Mouse (Mus musculus) MN1 (cell line): ENCODE measurements at regions not wholly inside any gene's neighbourhood (a gene's known extent, or its start where the extent isn't known, plus 50 kb on each side); places are given as distances from the start of the nearest gene placed in this dataset.
"Not testable (repeated sequence)": the region's sequence is repeated elsewhere in the genome, so short reads cannot be mapped to it uniquely, and the experiment has no call there.

Experiments
- DNase-seq: peaks from one replicate; pipeline ENCODE4 v3.0.0-alpha.2; 2016; ENCODE audit warnings: low spot score

DNA sequence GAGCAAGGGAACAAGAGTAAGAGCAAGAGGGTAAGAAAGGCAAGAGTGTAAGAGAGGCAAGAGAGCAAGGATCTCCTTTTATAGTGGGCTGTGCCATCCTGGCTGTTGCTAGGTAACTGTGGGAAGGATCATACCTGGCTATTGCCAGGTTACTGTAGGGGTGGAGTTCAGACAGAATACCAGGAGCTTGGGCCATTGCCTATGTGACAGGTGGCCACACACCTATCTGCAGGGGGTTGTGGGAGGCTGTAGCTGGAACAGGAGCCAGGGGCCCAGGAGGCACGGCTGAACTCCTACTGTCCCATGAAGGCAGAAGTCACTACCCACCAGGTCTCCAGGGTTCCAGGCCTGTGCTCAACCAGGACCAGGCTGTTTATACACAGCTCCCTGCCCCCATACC lies 1149.0 kb downstream of the 9330182O14Rik start:
- no peak for DNase-seq

DNA sequence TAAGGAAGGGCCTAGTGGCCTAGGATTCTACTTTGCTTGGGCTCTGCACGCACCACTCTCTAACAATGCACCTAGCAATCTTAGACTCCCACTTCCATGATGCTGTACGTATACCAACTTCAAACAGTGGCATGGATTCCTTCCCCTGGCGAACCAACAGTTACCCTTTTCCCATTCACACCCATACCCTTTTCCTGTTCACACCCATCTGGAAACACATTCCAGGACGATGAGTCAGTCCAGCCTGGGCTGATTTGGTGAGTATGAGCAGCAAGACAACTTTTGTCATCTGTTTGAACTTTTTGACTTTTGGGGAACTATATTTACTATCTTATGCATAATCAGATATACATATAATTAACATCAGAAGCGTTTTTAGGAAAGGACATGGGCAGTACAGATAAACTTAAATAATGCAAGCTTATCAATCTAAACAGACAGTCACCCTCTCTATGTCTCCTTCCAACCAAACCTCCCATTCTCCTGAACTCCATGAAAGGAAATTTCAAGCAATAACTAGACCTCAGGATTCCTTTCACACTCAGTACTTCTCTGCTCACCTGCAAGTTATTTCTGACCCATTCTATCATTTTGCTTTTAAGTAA lies 1152.7 kb downstream of the 9330182O14Rik start:
- no peak for DNase-seq

DNA sequence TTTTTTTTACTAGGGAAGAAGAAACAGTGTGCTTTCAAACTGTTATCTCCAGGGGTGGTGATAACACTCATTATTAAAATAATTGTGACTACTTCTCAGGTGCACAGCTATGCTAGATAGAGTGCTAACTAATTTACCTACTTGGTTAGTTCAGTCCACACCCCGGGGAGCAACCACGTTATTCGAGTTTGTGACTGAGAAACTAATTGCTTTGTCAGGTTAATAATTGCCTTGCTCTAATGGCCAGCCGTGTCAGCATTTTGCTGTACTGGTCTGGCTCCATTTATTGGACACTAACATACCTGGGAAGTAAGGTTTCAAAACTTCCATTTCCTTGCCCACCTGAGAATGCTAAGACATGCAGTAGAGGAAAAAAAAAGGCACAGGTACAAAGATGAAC lies 1163.3 kb downstream of the 9330182O14Rik start:
- no peak for DNase-seq

DNA sequence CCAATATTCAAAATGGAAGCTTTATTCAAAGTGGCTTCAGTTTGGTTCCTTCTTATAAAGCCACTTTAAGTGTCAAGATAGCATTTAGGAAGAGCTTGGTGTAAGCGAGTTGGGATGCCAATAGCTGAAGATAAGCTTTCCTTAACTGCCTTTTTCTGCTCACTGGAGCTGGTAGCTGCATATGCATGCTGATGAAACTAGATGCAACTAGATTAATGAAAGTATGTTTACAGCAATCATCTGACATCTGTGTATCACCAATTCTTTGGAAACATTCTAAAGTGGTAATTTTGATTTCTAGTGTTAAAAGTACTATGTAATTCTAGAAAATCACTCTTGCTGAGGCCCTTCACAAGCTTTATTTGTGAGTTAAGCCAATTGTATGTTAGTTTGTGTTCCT lies 1172.5 kb downstream of the 9330182O14Rik start:
- DNase-seq: no peak

DNA sequence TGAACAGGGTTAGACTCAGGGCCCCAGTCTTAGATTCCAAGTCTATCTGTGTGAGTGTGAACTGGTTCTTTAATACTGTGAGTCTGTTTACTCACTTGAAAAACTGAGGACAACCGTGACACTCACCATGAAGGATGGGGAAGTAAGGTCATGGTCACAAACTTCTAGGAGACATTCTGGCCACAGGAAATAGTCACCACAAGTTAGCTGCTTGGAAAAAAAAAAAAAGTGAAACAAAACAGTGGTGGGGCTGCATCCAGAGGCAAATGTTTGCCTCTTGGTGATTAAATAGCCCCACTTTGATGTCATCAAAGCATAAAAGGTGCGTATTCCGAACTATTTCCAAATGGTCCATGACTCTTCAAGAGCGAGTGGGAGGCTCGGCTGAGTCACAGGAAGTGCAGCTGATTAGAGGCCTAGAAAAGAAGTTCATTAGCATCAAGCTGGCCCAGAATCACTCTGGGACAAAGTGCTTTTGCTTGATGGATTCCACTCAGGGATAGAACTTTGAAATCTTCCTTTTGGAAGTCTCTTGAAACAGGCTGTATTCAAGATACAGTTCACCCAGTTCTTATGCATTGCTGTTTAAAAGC lies 1177.7 kb downstream of the 9330182O14Rik start:
- DNase-seq: no peak

DNA sequence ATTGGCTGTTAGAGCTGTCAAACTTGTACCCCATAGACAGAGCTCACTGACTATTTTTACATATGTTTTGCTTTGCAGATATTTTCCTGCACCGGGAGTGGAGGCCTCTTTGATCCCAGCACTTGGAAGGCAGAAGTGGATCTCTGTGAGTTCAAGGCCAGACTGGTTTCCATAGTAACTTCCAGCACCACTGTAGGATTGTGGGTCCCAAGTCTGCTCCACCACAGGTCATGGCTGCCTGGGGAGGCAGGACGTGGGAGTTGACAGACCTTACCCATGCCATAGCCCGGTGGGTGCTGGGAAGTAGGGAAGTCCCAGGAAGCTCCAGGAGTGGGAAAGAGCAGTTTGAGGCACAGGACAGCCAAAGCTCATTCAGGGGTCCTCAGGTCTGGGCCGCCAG lies 1180.8 kb downstream of the 9330182O14Rik start:
- no peak for DNase-seq

DNA sequence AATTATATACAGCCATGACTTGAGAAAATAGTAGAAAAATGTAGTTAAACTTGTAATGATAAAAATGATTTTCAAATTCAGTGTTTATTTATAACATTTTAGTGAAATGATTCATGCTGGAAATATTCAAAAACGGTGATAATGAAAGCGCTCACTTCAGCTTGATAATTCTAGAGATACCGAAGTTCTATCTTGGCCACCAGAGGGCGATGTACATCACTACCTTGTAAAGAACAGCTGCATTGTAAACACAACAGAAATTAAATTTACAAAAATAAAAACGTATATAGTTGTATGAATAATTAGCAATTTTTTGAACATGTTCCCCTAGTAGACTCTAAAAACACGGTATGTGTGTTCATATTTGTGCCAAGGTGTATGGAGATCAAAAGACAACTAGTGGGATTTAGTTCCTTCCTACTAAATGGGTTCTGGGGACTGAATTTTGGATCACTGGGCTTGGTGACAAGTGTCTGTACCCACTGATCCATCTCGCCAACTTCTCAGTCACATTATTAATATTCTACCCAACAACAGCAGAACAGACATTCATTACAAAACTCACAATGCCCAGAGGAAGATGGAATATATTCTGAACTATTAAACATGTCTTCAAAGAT lies 1191.6 kb downstream of the 9330182O14Rik start:
- peak; percentile 52 for DNase-seq

DNA sequence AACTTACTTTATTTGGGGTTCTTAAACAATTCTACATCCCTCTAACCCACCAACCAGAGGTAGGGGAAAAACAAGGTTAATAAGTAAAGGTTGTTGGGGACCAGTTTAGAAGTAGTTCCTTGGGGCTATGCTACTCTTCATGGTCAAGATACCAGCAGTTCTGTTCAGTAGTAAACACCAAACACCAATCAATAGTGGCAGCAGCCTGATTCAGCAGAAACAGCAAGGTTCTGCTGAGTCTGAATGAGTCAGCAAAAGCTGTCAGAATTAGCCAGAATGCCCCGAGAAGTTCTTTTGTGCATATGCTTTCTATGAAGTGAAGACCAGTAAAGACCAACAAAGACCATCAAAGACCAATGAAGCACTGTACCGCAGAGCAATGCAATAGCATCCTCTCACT lies 1195.1 kb downstream of the 9330182O14Rik start:
- no peak for DNase-seq

DNA sequence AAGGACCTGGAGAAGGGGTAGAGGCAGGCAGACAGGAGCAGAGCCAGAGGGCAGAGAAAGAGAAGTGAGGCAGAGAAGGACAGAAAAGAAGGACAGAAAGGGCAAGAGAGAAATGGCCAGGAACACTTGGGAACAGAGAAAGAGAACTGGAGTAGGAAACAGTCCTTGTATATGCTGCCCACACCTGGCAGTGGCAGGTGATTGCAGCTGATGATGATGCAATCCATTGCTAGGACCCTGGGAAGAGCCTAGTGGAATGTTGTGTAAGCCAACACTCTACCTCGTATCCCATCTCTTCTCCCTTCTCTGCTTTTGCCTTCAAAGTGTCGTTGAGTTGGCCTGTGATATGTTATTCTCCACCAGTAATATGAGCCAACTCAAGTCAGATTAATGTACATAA lies 1195.9 kb downstream of the 9330182O14Rik start:
- no peak for DNase-seq

DNA sequence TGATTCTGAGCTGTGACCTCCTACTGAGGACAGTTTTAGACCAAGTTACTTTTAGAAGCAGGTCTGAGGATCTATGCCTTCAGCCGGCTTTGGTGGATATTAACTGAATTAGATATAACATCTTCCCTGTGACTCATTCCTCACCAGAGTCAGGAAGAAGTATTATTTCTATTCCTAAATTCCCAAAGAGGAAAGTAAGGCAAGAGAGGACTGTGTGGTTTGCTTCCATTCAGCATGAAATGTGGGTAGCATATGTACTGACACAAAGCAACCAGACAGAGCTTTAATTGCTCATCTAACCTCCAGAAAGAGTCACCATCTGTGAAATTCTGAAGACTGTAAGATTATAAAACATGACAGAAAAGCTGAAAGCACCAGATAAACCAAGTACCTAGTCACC lies 1198.3 kb downstream of the 9330182O14Rik start:
- no peak for DNase-seq

DNA sequence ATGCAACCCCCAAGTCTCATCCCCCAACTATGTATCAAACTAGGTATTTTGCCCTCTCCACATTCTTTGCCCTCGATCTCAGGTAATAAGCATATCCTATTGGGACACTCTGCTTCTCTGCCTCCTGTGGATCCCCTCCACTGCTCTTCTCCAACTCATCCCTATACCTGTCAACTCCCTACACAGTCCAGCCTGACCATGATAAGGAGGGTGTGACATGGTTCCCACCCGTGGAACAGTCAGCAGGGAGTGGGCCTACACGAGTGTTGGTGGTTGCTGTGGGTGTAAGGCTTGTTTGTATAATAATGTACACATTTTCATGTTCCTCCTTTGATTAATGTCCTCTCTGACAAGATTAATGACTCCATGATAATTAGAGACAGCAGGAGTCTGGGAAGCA lies 1199.0 kb downstream of the 9330182O14Rik start:
- DNase-seq: no peak

DNA sequence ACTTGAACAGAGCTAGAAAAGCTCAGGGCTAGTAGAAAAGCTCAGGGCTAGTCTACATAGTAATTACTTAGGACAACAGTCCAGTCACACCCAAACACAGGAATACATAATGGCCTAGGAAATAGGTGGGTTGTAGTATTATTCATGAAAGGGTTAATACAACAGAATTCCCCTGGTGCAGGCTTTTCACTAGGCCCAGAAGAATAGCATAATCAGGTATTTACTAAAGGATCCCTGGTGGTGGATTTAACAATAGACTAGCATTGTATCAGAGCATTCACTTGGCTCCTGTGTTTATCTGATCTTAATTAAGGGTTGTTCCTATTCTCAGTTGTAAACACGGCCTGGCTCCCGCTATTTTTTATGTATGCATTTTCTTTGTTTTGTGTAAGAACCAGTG lies 1206.5 kb downstream of the 9330182O14Rik start:
- not testable (repeated sequence) for DNase-seq

DNA sequence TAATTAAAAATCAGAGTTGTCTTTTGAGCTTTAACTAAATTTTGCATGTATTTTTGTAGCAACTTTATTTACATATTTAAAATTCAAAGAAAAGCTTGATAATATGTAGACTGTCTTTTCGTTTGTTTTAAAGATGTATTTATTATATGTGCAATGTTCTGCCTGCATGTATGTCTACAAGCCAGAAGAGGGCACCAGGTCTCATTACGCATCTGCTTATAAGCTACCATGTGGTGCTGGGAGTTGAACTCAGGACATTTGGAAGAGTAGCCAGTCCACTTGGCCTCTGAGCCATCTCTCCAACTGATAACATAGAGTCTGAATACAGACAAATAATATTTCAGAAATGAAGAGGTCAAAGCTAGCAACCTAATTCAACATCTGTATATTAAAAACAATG lies 1211.4 kb downstream of the 9330182O14Rik start:
- no peak for DNase-seq

DNA sequence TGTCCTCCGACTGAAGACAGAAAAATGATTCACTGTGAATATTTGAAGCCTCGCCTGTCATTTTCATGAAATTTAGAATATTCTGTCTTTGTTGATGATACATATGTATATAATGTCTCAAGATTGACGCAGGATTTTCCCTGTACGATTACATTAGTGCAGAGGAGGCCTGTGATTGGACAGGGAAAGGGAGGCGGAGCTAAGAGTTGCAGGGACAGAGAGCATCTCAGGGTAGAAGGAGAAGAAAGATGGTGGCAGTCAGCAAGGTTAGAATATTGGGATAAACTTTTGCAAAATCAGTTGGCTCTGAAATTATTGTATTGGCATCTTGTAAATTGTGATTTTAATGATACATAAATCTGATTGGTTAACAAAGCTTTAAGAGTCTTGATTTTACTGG lies 1213.1 kb downstream of the 9330182O14Rik start:
- DNase-seq: no peak

DNA sequence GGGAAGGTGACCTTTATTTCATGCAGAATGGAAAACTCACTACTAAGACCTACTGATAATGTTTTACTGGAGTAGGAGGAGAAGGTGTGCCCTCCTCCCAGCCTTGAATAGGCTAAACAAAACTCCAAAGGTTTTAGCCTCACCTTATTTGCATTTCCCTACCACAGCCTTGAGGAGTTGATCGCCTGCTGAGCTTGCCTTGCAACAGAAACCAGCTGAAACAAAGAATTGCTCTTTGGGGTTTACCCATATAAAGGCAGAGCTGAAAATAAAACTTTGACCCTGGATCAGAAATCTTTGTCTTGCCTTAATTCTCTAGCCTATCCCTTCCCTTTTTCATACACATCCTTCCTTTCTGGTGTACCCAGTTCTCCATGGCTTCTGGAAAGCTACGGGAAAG lies 1218.0 kb downstream of the 9330182O14Rik start:
- DNase-seq: no peak

DNA sequence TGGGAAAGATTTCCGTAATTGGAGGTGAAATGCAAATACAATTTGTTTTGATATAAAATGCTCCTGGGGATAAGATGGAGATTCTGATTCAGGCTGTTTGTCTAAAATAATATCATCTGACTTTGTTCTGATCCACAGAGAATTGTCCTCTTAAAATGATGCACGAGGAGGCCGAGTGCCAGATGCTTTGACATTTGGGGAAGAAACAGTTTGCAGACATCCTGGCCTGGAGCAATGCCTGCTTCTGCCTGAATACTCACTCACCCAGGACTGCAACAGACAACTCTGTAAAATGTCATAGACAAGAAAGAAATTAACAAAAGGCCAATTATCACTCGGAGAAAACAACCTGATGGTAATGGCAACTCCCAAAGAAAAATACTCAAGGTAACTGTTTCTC lies 1225.1 kb downstream of the 9330182O14Rik start:
- DNase-seq: no peak

DNA sequence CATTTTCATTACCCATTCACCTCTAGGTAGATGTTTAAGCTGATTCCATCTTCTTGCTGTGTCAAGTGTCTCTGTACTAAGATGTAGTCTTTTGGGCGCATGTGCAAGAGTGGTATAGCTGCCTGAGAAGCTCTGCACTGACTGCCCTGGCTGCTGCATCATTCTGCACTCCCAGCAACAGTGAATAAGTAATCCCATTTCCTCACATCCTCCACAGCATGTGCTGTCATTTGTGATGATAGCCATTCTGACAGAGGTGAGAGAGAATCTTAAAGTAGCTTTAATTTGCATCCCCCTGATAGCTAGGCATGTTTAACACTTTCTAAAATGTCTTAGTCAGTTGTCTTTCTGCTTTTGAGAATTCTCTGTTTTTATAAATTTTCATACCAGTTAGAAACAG lies 1240.5 kb downstream of the 9330182O14Rik start:
- DNase-seq: no peak

DNA sequence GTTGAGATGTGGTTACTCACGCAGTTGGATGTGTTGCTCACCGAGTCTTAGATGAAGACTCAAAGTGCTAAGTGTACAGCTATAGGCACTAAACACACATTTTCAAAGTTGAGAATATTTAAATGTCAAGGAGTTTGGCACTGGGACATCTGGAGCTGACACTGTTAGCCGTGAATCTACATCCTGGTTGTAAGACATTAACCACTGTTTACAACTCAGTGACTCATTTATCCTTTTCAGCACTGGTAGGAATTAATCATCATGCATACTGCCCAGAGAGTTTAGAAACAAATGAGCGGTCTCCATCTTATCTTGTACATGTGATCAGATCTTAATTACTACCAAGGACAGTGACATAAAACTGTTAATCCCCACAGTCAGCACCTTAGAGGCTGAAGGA lies 1241.7 kb downstream of the 9330182O14Rik start:
- DNase-seq: no peak

DNA sequence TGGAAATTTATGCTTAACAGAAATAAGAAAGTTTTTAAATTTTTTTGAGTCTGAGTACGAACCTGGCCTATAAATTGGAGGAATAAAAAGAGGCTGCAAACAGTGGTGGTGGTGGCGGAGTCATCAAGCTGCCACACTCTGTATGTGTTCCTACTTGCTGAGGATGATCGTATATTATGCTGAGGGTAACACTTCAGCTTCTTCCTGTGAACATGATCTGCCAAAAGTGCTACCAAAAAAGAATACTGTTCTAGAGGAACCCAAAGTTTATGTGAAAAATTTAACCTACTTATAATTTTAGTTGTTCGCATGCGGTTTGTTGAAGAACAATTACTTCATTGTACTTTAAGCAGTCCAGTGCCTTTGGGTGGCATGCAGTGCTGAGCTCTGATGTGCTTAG lies 1245.5 kb downstream of the 9330182O14Rik start:
- DNase-seq: no peak

DNA sequence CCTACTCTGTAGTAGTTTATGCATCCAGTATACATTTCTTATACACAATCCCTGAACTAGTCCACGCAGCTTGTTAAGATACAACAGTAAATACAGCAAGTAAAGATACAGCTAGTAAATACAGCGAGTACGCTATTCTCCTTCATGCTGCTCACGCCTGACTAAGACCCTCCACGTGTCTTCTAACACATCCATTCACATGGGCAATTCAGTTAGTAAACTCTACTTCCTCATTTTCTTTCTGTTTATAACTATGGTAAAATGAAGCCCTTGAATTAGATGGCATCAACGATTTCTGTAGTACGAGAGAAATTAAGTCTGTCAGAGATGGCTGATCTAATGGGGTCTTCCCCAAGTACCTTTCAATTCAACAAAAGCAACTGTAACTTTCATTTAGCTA lies 1246.3 kb downstream of the 9330182O14Rik start:
- no peak for DNase-seq

DNA sequence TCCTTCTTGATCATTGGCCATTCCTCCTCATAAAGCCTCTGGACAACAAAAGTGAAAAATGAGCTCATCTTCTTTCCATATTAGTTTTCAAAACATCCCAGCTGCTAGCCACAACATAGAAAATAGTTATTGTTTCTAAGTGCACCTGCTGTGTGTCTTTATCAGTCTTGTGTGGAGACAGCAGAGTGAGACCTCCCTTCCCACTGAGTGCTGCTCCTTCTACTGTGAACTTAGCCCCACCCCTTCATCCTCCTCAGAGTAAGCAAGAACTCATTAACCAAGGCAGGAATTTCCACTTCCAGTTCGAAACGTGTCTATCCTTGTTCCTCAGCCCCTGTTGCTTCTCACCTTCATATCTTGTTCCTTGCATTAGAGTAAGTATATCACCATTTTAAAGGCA lies 1256.5 kb downstream of the 9330182O14Rik start:
- no peak for DNase-seq
